Mouse (Mus musculus) hindbrain, embryonic 13.5 days (tissue): ENCODE measurements around the gene Slc7a6. TPM values are rescaled to one million over a fixed set of nuclear protein-coding genes. Genes with fewer than 3 reads are reported as not detected.

Experiments
- polyA plus RNA-seq: library from polyadenylated mRNA; unstranded; fragments of >200 nt; fragmentation: Nextera tagmentation; extraction: Ambion mirVana; gene quantifications from 2 replicates; pipeline ENCODE4 v1.2.1, GENCODE M21; 2015

Slc7a6 gene
- polyA plus RNA-seq, 1 experiment from 2014 or later: 71.4 TPM

Other genes starting within 250 kb of the Slc7a6 start
- gene Ctrl, start 235.0 kb upstream of the Slc7a6 start, polyA plus RNA-seq: 2.8 and 4.0 TPM in 2 replicates
- gene Psmb10, start 230.4 kb upstream of the Slc7a6 start, polyA plus RNA-seq: 40.3 and 46.9 TPM in 2 replicates
- gene Lcat, start 225.5 kb upstream of the Slc7a6 start, polyA plus RNA-seq: 0.90 and 1.0 TPM in 2 replicates
- 7.9 and 8.9 TPM in 2 replicates for gene Slc12a4, start 202.8 kb upstream of the Slc7a6 start, polyA plus RNA-seq
- not detected in 2 replicates for gene Dpep3, start 189.4 kb upstream of the Slc7a6 start, polyA plus RNA-seq
- gene Dus2, start 177.5 kb upstream of the Slc7a6 start, polyA plus RNA-seq: 23.3 and 23.6 TPM in 2 replicates
- 0.23 TPM in 1 of 2 replicates, not detected in the other for gene Dpep2nb, start 162.9 kb upstream of the Slc7a6 start, polyA plus RNA-seq
- gene Ddx28, start 157.0 kb upstream of the Slc7a6 start, polyA plus RNA-seq: 21.4 and 22.5 TPM in 2 replicates
- gene Nfatc3, start 110.0 kb upstream of the Slc7a6 start, polyA plus RNA-seq: 4.1 and 4.7 TPM in 2 replicates
- gene Esrp2, start 31.9 kb upstream of the Slc7a6 start, polyA plus RNA-seq: 0.14 and 0.26 TPM in 2 replicates
- gene Pla2g15, start 18.5 kb upstream of the Slc7a6 start, polyA plus RNA-seq: 20.0 and 22.3 TPM in 2 replicates
- gene Slc7a6os, start 42.1 kb downstream of the Slc7a6 start, polyA plus RNA-seq: 39.2 and 42.0 TPM in 2 replicates
- gene Prmt7, start 42.1 kb downstream of the Slc7a6 start, polyA plus RNA-seq: 56.6 and 57.9 TPM in 2 replicates
- gene Smpd3, start 169.1 kb downstream of the Slc7a6 start, polyA plus RNA-seq: 47.7 and 49.2 TPM in 2 replicates
- gene Zfp90, start 246.5 kb downstream of the Slc7a6 start, polyA plus RNA-seq: 42.3 and 45.0 TPM in 2 replicates